Mouse (Mus musculus) forebrain, embryonic 16.5 days (tissue): Measurements from ENCODE around the gene Ormdl1. TPM values are rescaled to one million over a fixed set of nuclear protein-coding genes. Genes with fewer than 3 reads are reported as not detected.
A peak's percentile ranks its signal among the peaks of the same experiment; 100 is the strongest.
"Not testable (repeated sequence)": the region's sequence is repeated elsewhere in the genome, so short reads cannot be mapped to it uniquely, and the experiment has no call there.

Source experiments
- ATAC-seq: fragments of 200-750 bp; cut with Nextera tagmentation; 2 replicates; pipeline ENCODE4 v1.8.0; 2017; ENCODE audit warnings: mild to moderate bottlenecking, moderate library complexity
- H3K27ac ChIP-seq: fragments of 300-500 bp; sonication (generic); 2 replicates; pipeline ENCODE4 v1.5.1; 2014; ENCODE audit warnings: low read length, control low read depth
- H3K27me3 ChIP-seq: fragments of 300-500 bp; sonication (generic); replicated peaks from 2 replicates; pipeline ENCODE4 v1.6.1; 2014; ENCODE audit warnings: low read length; ENCODE audit not compliant: control insufficient read depth, insufficient read depth
- H3K36me3 ChIP-seq: fragments of 300-500 bp; sonication (generic); 2 replicates; pipeline ENCODE4 v1.6.1; 2014; ENCODE audit not compliant: control insufficient read depth, insufficient read depth
- H3K4me1 ChIP-seq: fragments of 300-500 bp; sonication (generic); replicated peaks from 2 replicates; pipeline ENCODE4 v1.6.1; 2014; ENCODE audit warnings: low read length; ENCODE audit not compliant: control insufficient read depth, insufficient read depth
- H3K4me2 ChIP-seq: fragments of 300-500 bp; sonication (generic); 2 replicates; pipeline ENCODE4 v1.6.1; 2014; ENCODE audit warnings: mild to moderate bottlenecking, low read length, control low read depth
- H3K4me3 ChIP-seq: fragments of 300-500 bp; sonication (generic); replicated peaks from 2 replicates; pipeline ENCODE4 v1.5.1; 2014; ENCODE audit warnings: mild to moderate bottlenecking, low read length, control low read depth
- H3K9ac ChIP-seq: fragments of 300-500 bp; sonication (generic); replicated peaks from 2 replicates; pipeline ENCODE4 v1.6.1; 2014; ENCODE audit warnings: low read depth, low read length, control low read depth
- H3K9me3 ChIP-seq: fragments of 300-500 bp; sonication (generic); 2 replicates; pipeline ENCODE4 v1.6.1; 2016; ENCODE audit warnings: low read length; ENCODE audit not compliant: control insufficient read depth
- WGBS: fragments of 180-500 bp; shearing (Covaris S2); extraction: QIAGEN DNeasy Blood & Tissue Kit; methylation state at CpG from one replicate; pipeline ENCODE4 v1.1.7; 2014; 5-methylcytosine and 5-hydroxymethylcytosine counted together
- polyA plus RNA-seq: library from polyadenylated mRNA; unstranded; fragments of >200 nt; fragmentation: Nextera tagmentation; extraction: Ambion mirVana; gene quantifications from 2 replicates; pipeline ENCODE4 v1.2.1, GENCODE M21; 2015

The Ormdl1 gene
- 48.4 and 51.5 TPM in 2 replicates for polyA plus RNA-seq

DNA sequence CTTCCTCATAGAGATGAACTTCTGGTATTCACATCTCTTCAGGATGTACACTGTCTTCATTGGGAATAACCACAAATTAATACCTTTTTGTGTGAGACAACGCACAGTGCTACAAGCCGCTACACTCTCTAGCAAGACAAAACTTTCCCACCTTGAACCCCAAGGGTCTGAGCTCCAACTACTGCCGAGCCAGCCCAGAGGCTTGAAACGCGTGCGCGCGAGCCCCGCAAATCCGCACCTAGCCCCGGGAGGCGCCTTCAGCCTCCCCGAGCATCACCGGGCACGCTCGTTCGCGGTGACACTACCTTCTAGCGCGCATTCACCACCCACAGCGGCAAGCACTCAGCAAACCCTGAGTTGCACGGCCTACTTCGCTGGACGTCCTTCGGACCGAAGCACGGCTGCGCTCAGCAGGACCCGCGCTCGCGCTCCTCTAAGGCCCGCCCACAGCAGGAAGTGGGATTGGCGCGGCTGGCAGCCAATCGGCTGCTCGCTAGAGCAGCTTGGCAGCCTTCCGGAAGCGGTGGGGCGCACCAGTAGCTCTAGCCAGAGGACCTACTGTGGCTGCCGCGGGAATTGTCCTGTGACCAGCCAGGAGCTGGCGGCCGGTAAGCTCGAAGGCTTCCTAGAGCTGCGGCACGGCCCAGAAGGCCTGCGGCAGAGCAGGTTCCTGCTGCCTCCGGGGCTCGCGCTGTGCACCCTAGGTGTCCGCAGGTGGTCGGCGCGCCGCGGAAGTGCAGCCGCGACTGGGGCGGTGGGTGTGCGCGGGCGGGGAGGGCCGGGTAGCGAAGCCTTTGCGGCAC, at the start of gene Ormdl1, which contains the start of the genes Pms1 and Gm28778:
Gene Ormdl1 (plus strand): TSS at position 515 of the 803 bp plus-strand sequence.
Gene Pms1 (minus strand): TSS at position 438 of the 803 bp plus-strand sequence.
Gene Gm28778 (plus strand): TSS at position 531 of the 803 bp plus-strand sequence.
- Histone ChIP-seq H3K27ac (peak within 1 kb of the TSS; percentile 51), H3K9me3 (no peaks in the 10 kb centered on the region), H3K27me3 (no peaks in the 10 kb centered on the region), H3K4me2 (peak within 1 kb of the TSS; percentile 69), H3K4me1 (peaks cover 12% of the 10 kb centered on the region), H3K9ac (peak within 1 kb of the TSS; percentile 60), H3K4me3 (peak within 1 kb of the TSS; percentile 64), H3K36me3 (no peaks in the 10 kb centered on the region)
- under 1% methylated on average over 66 of the region's 66 CpGs for WGBS
- peak; percentile 100 for ATAC-seq

DNA sequence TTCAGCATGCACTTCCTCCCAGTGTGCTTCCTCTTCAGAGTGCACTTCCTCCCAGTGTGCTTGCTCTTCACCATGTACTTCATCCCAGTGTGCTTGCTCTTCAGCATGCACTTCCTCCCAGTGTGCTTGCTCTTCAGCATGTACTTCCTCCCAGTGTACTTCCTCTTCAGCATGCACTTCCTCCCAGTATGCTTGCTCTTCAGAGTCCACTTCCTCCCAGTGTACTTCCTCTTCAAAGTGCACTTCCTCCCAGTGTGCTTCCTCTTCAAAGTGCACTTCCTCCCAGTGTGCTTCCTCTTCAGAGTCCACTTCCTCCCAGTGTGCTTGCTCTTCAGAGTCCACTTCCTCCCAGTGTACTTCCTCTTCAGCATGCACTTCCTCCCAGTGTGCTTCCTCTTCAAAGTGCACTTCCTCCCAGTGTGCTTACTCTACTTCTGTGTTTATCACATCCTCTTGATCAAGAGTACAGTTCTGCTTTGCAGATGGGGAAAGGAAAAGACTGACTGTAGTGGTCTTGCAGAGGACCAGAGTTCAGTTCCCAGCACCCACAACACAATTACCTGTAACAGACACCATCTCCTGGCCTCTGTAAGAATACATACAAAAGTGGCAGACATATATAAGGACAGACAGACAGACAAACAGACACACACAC, 31.8 kb upstream of the Ormdl1 start:
- not testable (repeated sequence) for H3K4me3 ChIP-seq, H3K4me2 ChIP-seq, H3K27me3 ChIP-seq, ATAC-seq, H3K36me3 ChIP-seq, H3K4me1 ChIP-seq, H3K9me3 ChIP-seq, H3K27ac ChIP-seq, H3K9ac ChIP-seq

DNA sequence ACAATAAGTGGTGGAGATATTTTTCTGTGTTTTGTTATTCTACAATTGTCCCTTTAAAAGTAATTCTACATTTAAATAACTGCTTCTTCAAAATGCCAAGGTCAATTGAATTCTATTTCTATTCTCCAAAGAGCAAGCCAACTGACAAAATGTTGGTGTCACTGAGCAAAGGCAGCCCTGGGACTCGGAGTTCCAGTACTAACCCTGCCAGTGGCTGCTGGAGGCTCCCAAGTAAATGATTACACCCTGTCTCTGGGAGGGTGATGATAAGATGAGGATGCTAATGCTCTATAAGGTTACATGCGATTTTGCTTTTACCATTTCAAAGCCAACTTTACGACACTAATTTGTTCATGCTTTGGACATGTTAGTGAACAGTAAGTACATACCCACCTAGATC, 27.0 kb upstream of the Ormdl1 start:
- 90% methylated on average over 3 of the region's 3 CpGs for WGBS
- no peaks in the 10 kb centered on the region for H3K9me3 ChIP-seq
- H3K4me2 ChIP-seq: no peak overlapping the region
- H3K36me3 ChIP-seq: no peaks in the 10 kb centered on the region
- H3K9ac ChIP-seq: no peak overlapping the region
- H3K4me1 ChIP-seq: no peaks in the 10 kb centered on the region
- no peak overlapping the region for H3K27ac ChIP-seq
- ATAC-seq: no peak
- H3K27me3 ChIP-seq: no peaks in the 10 kb centered on the region
- H3K4me3 ChIP-seq: no peak overlapping the region

DNA sequence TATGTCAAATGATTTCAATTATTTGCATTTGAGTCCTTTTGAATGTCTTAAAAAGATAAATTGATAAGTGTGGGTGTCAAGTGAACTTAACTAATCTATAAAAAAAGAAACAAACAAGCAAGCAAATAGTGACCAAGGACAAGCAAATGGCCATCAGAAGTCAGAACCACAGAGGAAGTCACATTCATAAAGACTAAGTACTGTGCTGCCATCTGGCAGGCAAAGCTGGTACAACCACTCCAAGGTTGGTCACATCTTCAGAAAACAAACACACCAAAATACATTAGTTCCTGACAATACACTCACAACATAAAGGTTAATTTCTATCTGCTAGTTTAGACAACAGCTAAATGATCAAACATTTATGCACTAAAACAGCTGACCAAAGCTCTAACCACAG, 24.2 kb upstream of the Ormdl1 start:
- H3K4me3 ChIP-seq: no peak overlapping the region
- no peak for ATAC-seq
- H3K27me3 ChIP-seq: no peaks in the 10 kb centered on the region
- no peaks in the 10 kb centered on the region for H3K36me3 ChIP-seq
- no peaks in the 10 kb centered on the region for H3K4me1 ChIP-seq
- no peaks in the 10 kb centered on the region for H3K9me3 ChIP-seq
- no peak overlapping the region for H3K9ac ChIP-seq
- H3K27ac ChIP-seq: no peak overlapping the region
- no peak overlapping the region for H3K4me2 ChIP-seq

DNA sequence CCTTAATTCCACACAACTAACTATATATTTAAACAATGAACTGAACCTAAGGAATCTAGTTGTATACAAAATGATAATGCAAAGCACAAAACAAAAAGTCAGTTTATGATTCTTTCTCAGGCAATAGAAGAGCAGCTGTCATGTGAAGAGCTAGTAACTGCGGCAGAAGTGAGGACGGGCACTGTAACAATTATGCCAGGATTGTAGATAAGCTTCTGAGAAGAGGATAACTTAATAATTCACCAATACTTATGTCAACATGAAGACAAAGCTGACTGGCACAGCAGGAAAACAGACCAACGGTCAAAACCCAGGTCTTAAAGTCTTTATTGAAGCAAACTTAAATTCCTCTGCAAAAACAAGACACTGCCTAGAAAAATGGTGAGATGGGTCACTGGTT, 5.7 kb upstream of the Ormdl1 start:
- WGBS: 94% methylated on average over 3 of the region's 3 CpGs
- ATAC-seq: no peak

DNA sequence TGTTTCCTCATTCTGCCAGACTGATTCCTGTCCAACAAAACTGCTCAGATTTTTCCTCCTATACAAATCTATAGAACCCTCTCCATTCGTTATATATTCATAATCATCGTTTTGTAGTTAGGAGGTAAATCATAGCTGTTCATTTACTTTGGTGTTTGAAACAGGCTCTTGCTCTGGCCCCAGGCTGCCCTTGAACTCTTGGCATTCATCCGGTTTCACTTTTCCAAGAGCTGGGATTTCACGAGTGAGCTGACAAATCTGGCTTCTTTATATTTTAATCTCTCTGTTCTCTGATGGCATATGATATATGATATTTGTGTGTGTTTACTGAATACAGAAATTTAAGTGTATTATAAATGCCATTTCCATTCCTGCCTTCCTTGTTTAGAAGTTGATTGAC, 3.6 kb downstream of the Ormdl1 start:
- no peak overlapping the region for H3K4me2 ChIP-seq
- H3K9ac ChIP-seq: no peak overlapping the region
- no peaks in the 10 kb centered on the region for H3K9me3 ChIP-seq
- no peaks in the 10 kb centered on the region for H3K36me3 ChIP-seq
- no peak overlapping the region for H3K4me3 ChIP-seq
- peaks cover 12% of the 10 kb centered on the region for H3K4me1 ChIP-seq
- 86% methylated on average over 4 of the region's 4 CpGs for WGBS
- no peak overlapping the region for H3K27ac ChIP-seq
- no peak for ATAC-seq
- no peaks in the 10 kb centered on the region for H3K27me3 ChIP-seq

More for the DNA sequence above, 5.7 kb upstream of the Ormdl1 start:
- Histone ChIP-seq H3K27me3 (no peaks in the 10 kb centered on the region), H3K27ac (no peak overlapping the region), H3K36me3 (no peaks in the 10 kb centered on the region), H3K4me3 (no peak overlapping the region), H3K4me2 (no peak overlapping the region), H3K9me3 (no peaks in the 10 kb centered on the region), H3K9ac (no peak overlapping the region), H3K4me1 (0 out of 2 replicates have a peak, but pooled peaks cover 2% of the 10 kb centered on the region)

DNA sequence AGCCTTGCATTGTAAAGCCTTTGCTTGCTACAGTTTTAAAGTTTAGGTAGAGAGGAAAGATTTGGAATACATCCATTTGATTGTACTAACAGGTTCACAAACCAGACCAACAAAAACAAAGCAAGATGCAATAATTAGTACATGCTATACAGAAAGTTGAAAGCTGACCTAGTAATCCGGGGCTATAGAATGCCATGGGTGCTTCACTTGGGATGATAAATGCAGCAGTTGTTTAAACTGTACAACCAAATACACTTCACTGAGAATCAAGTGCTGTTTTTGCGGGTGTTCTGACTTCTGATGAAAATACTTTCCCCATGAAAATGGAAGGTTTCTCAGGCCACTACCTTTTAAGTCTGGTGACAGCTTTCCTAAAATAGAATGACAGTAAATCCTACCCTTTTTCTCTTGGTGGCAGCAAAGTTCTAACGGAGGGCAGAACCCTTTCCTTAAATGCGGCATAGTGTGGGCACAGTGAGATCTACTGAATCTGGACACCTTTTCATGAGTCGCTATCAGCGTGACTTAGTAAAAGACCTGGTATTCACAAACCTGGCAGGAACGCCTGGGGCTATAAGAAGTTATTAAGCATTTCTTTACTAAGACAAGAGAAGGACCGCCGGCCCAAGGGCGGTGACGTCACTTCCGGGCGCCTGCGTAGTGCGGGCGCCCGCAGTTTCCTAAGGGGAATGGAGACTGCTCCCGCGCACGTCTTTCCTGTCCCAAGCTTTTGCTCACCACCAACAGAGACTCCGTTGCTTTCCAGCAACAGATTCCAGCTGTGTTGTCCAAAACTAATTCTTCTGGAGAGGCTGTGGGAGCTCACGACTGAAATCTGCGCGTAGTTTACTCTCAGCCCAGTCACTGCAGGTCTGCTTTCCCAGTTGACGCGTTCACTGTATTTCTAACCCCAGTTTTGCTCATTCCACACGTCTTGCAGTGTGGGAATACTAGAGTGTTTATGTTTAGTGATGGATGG, 16.4 kb downstream of the Ormdl1 start, which contains the start of gene Osgepl1:
Gene Osgepl1 (plus strand): TSS at position 636 of the 979 bp plus-strand sequence.
- Histone ChIP-seq H3K4me1 (peaks cover 6% of the 10 kb centered on the region), H3K27me3 (no peaks in the 10 kb centered on the region), H3K9ac (peak within 1 kb of the TSS; percentile 67), H3K27ac (peak within 1 kb of the TSS; percentile 86), H3K9me3 (no peaks in the 10 kb centered on the region), H3K4me3 (peak within 1 kb of the TSS; percentile 62), H3K4me2 (peak within 1 kb of the TSS; percentile 63), H3K36me3 (no peaks in the 10 kb centered on the region)
- peak; percentile 99 for ATAC-seq
- WGBS: 2% methylated on average over 27 of the region's 27 CpGs

DNA sequence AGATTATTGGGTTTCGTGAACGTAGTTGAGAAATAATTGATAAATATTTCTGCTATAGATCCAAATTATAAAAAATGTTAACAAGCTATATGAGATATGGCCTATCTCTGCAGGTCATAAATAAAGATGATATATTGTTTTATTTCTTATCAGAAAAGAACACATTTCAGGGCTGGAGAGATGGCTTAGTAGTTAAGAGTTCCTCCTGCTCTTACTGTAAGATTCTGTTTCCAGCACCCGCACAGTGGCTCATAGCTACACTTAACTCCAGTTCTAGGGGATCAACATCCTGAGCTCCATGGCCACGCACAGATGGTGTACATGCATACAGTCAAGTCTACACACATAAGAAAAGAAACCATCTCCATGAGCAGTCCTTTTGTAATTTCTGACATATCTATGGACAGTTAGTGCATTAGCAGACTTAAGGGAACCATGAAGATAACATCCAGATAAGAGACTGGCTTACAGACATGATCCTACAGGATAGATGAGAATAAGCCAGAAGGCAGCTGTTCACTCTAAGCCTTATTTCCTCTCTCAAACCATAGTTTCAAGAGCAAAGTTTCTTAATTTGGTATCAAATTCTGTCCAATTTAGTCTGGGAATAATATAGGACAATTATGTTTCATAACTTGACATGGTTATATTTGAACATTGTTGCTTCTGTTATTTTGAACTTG, 24.9 kb downstream of the Ormdl1 start:
- Histone ChIP-seq H3K4me2 (no peak overlapping the region), H3K27me3 (no peaks in the 10 kb centered on the region), H3K4me3 (no peak overlapping the region), H3K4me1 (no peaks in the 10 kb centered on the region), H3K9ac (no peak overlapping the region), H3K9me3 (no peaks in the 10 kb centered on the region), H3K36me3 (peaks cover 12% of the 10 kb centered on the region), H3K27ac (no peak overlapping the region)
- ATAC-seq: no peak
- WGBS: 97% methylated on average over 4 of the region's 4 CpGs
